Mouse (Mus musculus) cerebral cortex, adult 2 months (tissue): ENCODE data around the gene Tbc1d20.

ENCODE experiments used
- WGBS: fragments of 180-500 bp; shearing (Covaris S2); methylation state at CpG from one replicate; pipeline ENCODE4 v1.1.7; 2018; 5-methylcytosine and 5-hydroxymethylcytosine counted together

Gene Tbc1d20

DNA sequence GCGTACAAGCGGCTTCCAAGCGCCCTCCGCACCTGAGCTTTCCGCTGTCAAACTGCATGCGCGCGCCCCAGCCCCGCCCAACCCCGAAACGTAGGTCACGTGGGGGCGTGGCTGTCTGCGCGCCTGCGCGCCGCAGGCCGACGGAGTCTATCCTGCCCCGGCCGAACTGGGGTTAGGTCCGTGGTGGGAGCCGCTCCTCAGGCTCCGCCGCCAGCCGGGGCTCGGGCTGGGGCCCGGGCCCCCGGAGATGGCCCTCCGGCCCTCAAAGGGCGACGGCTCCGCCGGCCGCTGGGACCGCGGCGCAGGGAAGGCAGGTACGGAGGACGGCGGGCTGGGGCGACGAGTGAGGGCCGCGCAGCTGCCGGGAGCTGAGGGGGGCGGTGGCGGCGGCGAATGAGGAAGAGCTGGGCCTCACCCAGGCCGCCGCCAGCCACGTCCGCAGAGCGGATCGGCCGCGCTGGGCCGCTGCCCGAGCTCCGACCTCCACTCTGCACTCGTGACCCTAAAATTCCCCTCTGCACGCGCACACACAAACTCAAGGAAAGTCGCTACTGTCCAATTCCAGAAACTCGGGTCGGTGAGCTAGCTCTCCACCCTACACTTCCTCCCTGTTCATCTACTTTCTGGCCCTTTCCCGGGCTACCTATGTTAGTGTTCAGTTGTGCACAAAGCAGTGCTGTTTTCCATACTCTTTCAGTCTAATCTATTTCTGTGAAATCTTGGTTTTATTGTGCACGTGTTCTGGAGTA lies at the start of gene Tbc1d20:
Tbc1d20 (plus strand) TSS at position 102 of the 749 bp plus-strand sequence.
- 1% methylated on average over 70 of the region's 70 CpGs for WGBS

DNA sequence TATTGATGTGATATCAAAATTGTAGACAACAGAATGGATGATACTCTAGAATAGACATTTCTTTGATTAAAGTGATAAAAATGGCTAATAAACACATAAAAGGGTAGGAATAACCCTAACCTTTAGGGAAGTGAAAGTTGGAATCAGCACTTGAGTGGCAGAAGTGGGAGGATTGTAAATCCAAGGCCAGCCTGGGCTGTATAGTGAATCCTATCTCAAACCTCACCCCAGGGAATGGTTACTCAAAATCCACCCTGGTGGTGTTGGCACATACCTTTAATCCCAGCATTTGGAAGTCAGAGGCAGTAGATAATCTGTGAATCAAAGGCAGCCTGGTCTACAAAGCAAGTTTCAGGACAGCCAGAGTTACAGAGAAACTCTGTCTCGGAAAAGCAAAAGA lies 46.4 kb upstream of the Tbc1d20 start:
- 59% methylated on average over 1 of the region's 1 CpGs for WGBS

DNA sequence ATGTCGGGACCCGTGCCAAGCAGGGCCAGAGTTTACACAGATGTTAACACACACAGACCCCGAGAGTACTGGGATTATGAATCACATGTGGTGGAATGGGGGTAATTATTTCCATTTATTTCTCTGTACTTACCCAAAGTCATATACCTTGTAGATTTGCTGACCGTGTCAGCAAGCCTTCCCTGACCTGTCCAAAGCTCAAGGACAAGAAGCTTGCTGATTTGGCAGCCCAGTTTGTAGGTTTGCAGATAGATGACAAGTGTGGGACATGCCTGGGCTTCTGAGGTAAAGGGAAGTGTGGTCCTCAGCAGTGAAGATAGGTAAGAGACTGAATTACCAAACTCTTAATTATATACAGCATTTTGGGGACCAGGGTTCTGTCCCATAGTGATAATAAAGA lies 43.1 kb upstream of the Tbc1d20 start:
- 69% methylated on average over 4 of the region's 4 CpGs for WGBS

DNA sequence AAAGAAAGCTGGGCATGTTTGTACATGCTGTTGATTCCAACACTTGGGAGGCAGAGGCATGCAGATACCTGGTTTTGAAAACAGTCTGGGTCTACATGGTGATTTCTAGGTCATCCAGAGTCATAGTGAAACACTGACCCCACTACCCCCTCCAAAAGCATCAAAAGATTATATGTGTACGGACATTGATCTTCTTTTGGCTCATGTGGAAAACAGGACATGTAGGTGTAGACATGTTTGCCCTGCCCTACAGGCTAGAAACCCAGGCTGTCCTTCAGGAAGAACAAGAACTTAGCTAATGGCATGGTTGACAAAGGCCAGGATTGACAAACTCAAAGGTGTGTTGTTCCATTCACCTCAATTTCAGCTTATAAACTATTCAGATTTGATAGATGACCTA lies 33.9 kb upstream of the Tbc1d20 start:
- 95% methylated on average over 1 of the region's 1 CpGs for WGBS

DNA sequence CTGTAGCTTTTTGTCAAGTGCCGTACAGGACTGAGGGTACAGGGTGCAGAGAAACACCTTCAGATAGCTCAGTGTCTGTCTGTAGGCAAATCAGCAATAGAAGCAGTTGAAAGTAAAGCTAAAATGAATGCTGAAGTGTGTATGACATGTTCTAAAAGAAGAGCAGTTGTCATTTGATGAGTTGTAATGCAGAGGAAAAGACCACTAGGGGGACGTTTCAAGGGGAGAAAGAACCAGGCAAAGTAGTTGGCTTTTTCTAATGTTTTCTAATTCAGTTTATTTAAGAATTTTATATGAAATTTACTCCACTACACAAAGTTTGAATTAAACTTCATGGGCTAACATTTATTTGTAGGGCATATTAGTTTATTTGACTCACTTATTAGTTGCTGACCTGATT lies 20.0 kb upstream of the Tbc1d20 start:
- 59% methylated on average over 2 of the region's 2 CpGs for WGBS

DNA sequence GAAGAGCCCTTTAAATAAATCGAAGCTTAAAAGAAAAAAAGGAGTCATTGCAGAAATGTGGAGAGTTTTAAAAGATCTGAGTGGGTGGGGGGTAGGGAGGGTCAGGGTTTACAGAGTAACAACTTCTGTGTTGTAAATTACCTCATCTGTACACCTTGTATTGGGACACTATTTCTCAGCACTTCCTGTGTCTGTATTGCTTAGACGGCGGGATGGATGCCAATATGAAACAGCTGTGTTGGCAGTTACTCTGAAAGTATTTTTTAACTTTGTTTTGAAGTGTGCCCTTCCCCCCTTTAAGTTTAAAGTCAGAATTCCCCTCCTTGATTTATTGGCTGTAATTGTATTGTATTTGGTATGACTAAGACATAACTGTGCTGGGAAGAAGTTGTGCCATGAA lies 12.2 kb upstream of the Tbc1d20 start:
- WGBS = 59% methylated on average over 3 of the region's 3 CpGs

DNA sequence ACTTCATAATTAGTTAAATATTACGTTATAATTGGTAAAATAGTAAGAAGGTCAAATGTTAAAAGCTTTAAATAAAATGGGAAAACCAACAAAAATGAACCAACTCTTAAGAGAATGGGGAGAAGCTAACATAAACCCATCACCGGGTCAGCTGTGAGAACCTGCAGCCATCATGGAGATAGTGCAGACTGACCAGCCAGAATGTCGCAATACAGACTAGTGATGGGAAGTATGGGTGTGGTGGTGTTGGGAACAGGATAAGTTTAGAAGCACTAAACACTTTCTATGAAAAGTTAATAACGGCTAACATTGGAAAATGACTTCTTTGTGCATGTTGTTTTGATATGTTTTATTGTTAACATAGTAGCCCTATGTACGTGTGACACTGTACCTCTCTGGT lies 6.1 kb upstream of the Tbc1d20 start:
- WGBS = 90% methylated on average over 5 of the region's 5 CpGs

DNA sequence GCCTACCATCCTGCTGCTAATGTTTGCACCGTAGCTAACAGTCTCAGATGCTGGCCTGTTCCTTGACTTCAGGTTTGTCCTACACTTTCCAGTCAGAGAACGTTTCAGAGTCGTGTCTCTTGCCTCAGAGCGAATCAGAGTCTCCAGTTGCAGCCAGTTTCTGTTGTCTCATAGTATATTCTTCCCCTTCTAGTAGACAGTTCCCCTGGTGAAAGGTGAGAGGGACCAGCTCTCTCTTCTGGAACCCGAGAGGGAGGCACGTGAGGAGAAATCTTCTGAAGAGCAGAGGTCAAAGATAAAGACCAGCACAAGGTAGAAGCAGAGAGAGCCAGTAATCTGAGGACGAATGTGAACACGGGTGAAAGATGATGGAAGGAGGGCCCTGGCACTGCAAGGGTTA lies 5.6 kb upstream of the Tbc1d20 start:
- 83% methylated on average over 8 of the region's 8 CpGs for WGBS

DNA sequence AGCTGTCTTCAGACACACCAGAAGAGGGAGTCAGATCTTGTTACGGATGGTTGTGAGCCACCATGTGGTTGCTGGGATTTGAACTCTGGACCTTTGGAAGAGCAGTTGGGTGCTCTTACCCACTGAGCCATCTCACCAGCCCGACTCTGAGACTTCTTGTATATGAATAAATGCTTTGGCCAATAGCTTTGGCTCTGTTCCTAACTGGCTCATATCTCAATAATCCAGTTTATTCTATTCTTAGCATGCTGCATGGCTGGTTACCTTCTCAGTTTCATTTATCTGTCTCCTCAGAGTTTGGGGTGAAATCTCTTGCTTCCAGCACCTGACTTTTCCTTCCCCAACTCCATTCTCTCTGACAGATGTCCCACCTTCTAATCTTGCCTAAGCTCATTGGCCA lies 4.0 kb upstream of the Tbc1d20 start:
- 68% methylated on average over 2 of the region's 2 CpGs for WGBS

DNA sequence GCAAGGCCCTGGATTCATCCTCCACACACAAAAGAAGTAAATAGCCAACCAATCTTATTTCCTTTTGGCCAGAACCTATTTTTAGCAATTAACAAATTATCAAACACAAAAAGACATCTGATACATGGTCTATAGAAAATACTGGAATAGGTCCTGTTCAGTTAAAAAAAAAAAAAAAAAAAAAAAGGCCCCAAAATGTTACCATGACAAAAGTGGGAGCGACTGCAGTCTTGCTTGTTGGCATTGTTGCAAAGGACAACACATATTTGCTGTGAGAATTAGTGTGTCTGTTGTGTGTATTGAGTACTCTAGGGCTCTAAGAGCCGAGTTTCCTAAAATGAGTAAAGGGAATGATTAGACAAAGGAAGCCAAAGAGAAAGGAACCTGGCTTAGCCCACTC lies 1.2 kb upstream of the Tbc1d20 start:
- WGBS = 52% methylated on average over 2 of the region's 2 CpGs

DNA sequence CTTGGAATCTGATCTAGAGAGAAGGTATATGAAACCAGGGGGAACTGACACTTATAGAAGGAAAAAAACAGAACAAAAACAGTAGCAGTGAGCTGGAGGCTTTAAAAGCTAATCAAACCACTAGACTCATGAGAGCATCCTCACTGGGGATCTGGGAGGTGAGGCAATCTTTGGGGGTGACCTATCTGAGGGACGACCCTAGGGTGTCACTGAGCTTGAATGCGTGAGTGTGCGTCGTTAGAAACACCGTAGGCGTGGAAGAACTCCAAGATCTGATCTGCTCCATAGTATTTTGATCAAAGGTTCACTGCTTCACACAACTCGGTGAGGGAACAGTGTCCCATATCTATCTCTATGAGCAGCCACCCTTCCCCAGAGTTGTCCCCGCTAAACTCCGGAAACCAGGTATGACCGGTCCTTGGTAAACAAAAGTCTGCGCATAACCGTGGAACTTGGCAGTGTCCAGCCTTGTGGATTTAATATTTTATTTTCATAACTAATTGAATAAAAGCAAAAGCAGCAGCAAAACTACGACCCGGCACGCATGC lies 375 bp upstream of the Tbc1d20 start:
- 1% methylated on average over 15 of the region's 15 CpGs for WGBS

DNA sequence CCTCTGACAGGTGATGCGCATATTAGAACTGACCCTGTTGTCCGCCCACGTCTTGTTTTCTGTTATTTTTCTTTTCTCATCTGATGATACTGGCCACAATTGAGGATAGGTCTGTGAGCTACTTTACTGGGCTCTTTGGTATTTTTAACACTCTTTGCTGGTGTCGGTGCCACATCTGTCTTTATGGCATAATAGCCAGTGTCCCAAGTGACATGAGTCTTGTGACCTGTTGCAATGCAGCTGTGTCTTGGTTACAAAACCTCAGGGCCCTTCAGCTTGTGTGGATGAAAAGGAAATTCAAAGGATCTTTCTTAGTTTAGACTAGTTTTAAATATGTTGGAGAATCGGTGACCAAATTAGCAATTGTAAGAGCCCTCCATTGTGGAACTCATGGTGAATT lies 913 bp downstream of the Tbc1d20 start:
- 23% methylated on average over 5 of the region's 5 CpGs for WGBS

DNA sequence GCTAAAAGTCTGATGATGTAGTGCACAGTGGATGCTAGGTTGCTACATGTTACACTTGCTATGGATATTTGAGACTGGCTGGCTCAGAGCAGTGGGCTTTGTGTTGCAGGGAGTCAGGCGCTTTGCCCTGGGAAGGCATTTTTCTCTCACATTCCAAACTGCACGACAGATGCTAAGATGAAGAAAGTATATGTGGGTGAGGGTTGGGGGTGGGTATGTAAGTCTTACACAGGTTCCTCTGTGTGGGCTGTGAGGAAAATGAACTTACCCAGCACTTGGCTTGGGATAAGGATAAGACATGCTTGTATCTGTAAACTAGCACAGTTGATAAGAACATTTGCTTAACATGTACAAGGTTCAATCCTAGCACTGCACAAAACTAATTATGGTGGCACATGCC lies 9.2 kb downstream of the Tbc1d20 start:
- WGBS = 57% methylated on average over 2 of the region's 2 CpGs

DNA sequence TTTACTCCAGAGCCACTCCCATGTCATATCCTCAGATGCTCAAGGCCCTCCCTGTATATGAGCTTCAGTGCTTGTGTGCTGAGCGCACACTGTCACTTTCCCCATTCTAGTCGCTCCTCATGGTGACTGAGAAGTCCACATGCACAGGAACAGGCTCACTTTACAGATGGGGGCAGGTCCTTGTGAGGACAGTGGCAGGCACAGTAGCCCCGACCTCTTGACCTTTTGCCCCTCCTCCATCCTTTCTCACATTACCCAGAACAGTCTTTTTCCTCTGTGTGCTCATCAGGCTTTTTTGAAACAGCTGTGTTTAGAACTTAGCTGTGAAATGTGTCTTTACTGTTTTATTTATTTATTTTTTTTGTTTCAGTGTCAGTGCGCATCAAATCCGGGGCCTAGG lies 10.2 kb downstream of the Tbc1d20 start:
- WGBS = 84% methylated on average over 5 of the region's 5 CpGs

DNA sequence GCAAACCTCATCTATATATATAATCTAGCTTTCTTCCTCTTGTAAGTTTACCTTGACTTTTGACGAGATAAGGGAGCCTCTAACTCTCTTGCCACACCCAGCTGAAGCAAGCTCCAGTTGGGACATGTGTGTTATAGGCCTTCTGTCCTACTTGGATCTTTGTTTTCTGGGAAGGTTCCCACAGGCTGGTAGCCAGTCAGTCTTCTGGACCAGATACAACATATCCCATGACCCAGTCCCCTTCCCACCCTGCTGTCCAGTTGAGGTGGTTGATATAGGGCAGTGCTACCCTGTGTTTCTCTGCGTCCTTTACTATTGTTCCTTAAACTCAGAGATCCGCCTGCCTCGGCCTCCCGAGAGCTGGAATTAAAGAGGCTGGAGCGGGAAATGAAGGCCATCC lies 11.9 kb downstream of the Tbc1d20 start:
- WGBS = 97% methylated on average over 6 of the region's 6 CpGs

DNA sequence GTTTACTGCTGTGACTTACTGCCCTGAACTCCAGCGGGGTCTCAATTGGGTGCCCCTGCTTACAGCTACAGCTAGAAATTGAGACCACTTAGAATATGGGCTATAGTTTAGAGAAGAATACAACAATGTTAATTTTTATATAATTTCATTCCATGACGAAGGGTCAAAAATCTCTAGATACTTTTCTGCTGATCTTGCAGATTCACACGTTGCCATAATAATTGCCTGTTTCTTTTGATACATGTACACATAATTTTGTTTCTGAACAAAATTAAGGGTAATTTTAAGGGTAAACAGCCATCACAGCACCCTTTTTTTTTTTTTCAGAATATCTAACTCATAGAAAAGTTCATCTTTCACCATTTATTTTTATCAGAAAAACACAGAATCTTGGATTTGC lies 13.6 kb downstream of the Tbc1d20 start:
- 88% methylated on average over 3 of the region's 3 CpGs for WGBS

DNA sequence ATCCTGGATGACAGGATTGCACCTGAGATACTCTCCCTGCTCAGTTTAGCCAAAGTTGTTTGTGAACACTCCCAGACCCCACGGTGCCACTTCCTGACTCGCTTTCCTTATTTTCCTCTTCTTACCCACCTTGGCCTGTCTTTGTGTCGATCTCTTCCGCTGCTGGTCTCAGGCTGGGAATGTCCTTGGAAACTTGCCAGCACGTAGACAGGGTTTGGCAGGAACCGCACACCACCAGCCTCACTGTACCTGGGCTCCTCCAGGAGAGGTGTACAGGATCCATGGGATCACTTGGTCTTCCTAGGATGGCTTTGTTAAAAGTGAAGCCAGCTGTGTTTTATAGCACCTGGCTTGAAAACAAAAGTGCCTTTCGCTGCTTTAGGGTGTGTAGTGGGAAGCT lies 19.4 kb downstream of the Tbc1d20 start:
- WGBS = 46% methylated on average over 7 of the region's 7 CpGs

DNA sequence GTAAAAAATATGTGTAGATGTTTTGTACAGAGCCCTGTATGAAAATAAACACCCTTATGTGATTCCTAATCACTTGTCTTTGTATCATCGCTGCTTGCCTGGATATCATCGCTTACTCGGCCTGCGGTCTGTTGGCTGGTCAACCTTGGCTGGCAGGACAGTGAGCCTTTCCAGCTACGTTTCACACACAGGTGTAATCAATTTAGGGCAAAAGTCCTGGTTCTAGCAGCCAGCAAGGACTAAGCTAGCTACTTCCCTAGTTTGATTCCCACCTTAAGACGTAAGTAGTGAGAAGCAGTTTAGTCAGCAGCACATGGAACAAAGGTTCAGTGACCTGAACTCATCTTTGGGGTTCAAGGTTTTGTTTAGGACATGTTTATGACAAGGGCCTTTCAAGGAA lies 20.3 kb downstream of the Tbc1d20 start:
- WGBS = 86% methylated on average over 6 of the region's 6 CpGs

DNA sequence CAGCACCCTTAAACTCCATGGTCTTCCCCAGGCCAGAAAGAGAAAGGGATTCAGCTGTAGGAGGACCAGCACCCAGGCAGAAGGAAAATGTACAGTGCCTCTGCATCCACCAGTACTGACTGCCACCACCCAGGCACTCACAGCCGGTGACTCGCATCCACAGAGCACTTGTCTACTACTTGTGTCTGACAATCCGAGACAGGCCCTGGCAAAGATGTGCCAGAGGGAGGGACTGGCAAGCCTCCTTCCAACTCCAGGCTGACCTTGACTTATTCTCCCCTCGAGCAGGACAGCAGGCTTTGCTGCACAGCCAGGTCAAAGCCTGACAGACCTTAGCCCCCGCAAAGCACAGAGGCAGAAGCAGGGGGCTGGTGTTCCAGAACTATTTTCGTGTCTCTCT lies 23.4 kb downstream of the Tbc1d20 start:
- 70% methylated on average over 6 of the region's 6 CpGs for WGBS

DNA sequence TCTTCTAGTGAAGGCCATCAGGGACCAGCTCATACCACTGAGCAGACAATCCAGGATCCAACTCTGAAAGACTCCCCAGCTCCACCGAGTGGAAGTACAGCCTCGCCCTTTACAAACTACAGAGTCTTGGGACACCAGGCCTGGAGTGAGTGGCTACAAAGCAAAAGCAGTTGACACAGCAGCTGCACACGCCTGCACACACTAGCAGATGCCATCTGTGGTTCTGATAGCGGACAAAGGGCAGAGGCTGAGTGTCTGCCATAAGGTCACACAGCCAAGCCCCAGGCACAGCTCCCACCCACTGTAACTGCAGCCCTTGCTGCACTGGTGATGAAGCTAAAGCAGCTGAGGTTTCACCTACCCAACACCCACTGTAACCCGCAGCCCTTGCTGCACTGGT lies 27.9 kb downstream of the Tbc1d20 start:
- WGBS = 82% methylated on average over 5 of the region's 5 CpGs

DNA sequence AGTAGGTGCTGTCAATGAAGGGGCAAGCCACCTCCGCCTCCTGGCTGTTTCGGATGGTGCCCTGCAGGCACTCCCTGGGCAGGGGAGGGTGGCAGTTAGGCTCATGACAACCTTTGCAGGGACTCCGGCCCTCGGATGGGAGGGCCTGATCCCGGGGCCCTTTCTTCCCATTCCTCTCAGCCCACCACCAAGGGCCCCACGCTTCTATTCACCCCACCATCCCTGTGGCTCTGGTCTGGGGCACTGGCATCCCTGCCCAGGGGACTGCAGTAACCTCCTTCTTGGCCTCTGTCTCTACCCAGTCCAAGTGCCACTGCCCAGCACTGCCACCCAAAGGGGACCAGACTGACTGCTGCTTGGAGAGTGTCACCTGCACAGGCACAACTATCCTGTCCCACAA lies 28.6 kb downstream of the Tbc1d20 start:
- 88% methylated on average over 6 of the region's 6 CpGs for WGBS

DNA sequence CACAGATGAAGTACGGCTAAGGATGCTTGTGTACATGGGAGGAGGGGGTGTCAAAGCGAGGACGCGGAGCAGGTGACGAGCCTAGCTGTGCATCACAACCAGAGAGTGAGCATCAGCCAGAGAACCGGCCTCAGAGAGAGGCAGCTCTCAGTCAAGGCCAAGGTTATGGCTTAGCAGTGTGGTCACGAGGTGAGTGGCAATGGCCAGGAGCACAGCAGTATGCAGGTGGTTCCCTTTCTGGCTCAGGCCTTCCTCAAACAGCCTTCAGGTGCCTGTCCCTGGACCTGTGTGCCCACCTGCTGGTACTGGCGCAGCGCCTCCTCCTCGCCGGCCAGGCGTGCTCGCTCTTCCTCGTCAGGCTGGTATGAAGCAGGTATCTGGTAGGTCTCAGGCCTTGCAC lies 30.3 kb downstream of the Tbc1d20 start:
- WGBS = 93% methylated on average over 14 of the region's 14 CpGs

DNA sequence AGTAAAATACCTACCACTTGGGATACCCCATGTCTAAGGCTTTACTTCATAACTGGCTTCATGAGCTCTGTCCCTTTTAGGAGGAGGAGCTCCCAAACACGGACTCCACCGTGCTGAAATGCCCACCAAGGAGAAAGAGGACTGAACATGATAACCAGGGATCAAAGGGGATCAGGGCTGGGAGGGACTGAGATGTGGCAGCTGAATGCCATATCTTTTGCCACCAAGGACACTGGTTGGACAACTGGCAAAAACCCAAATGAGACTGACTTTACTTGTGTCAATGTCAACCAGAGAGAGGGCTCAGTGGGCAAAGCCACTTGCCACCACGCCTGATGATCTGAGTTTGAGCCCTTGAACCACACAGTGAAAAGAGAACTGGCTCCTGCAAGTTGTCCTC lies 31.2 kb downstream of the Tbc1d20 start:
- WGBS = 90% methylated on average over 3 of the region's 3 CpGs

DNA sequence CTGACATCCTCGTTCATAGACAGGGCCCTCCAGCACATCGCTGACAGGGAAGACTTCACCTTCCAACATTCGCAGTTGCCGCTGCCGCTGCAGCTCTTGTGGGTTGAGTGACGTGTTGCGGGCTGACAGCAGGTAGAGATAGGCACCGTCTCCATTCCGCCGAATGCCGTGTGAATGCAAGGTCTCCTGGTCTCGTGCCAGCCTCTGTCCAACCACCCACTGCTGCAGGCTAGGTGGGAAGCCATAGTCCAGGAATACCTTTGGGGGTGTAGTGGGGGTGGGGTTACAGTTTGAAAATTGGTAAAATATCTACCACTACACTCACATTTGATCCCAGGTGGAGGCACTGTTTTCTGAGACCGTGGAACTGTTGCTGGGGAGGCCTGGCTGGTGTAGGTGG lies 32.5 kb downstream of the Tbc1d20 start:
- whole genome bisulfite sequencing = 77% methylated on average over 13 of the region's 13 CpGs
